Mouse (Mus musculus) neural tube, embryonic 13.5 days (tissue): ENCODE results near the gene Zfhx3. TPM values are rescaled to one million over a fixed set of nuclear protein-coding genes. Genes with fewer than 3 reads are reported as not detected.

Experiments used
- ATAC-seq: fragments of 200-750 bp; cut with Nextera tagmentation; 2 replicates; pipeline ENCODE4 v1.8.0; 2017; ENCODE audit warnings: low read depth, mild to moderate bottlenecking, moderate TSS enrichment, moderate library complexity
- H3K27ac ChIP-seq: fragments of 300-500 bp; sonication (generic); replicated peaks from 2 replicates; pipeline ENCODE4 v1.5.1; 2015; ENCODE audit warnings: moderate library complexity, mild to moderate bottlenecking, inconsistent platforms
- H3K27me3 ChIP-seq: fragments of 300-500 bp; sonication (generic); 2 replicates; pipeline ENCODE4 v1.6.1; 2015; ENCODE audit warnings: mild to moderate bottlenecking, inconsistent platforms
- H3K36me3 ChIP-seq: fragments of 300-500 bp; sonication (generic); 2 replicates; pipeline ENCODE4 v1.6.1; 2015; ENCODE audit warnings: mild to moderate bottlenecking, inconsistent platforms
- H3K4me1 ChIP-seq: fragments of 300-500 bp; sonication (generic); replicated peaks from 2 replicates; pipeline ENCODE4 v1.6.1; 2015; ENCODE audit warnings: inconsistent platforms
- H3K4me2 ChIP-seq: fragments of 300-500 bp; sonication (generic); 2 replicates; pipeline ENCODE4 v1.6.1; 2015; ENCODE audit warnings: inconsistent platforms, mild to moderate bottlenecking, moderate library complexity
- H3K4me3 ChIP-seq: fragments of 300-500 bp; sonication (generic); 2 replicates; pipeline ENCODE4 v1.5.1; 2015; ENCODE audit warnings: mild to moderate bottlenecking, inconsistent platforms
- H3K9ac ChIP-seq: fragments of 300-500 bp; sonication (generic); 2 replicates; pipeline ENCODE4 v1.6.1; 2015; ENCODE audit warnings: moderate library complexity, mild to moderate bottlenecking, inconsistent platforms
- H3K9me3 ChIP-seq: fragments of 300-500 bp; sonication (generic); 2 replicates; pipeline ENCODE4 v1.6.1; 2016; ENCODE audit warnings: inconsistent platforms
- WGBS: fragments of 180-500 bp; shearing (Covaris S2); methylation state at CpG from one replicate; pipeline ENCODE4 v1.1.7; 2015; 5-methylcytosine and 5-hydroxymethylcytosine counted together
- polyA plus RNA-seq: library from polyadenylated mRNA; unstranded; fragments of >200 nt; fragmentation: Nextera tagmentation; extraction: Ambion mirVana; gene quantifications from 2 replicates; pipeline ENCODE4 v1.2.1, GENCODE M21; 2015

The Zfhx3 gene
- polyA plus RNA-seq, 1 experiment from 2014 or later: 28.2 TPM

DNA sequence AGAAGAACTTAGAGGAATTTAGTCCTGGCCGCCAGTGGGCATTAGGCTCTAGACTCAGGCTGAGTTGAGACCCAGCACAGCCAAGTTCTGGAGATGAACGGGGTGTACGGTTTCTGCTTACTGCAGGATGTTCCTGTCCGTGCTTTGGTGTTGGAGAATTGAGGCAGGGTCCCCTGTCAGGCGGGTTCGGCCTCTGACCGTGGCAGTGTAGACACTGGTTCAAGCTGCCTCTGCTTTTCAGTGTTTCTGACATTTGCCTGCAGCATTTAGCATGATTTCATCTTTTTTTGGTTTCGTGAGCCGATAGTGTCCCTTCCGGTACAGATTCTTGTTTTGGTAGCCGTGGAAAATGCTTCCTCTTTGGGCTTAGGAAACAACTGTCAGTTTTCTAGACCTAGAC lies 805.7 kb downstream of the Zfhx3 start:
- peaks cover 31% of the 10 kb centered on the region for H3K4me1 ChIP-seq
- no peaks in the 10 kb centered on the region for H3K36me3 ChIP-seq
- no peaks in the 10 kb centered on the region for H3K27me3 ChIP-seq
- WGBS: 63% methylated on average over 11 of the region's 11 CpGs
- no peak overlapping the region for H3K9ac ChIP-seq
- H3K27ac ChIP-seq: no peak overlapping the region
- no peak overlapping the region for H3K4me3 ChIP-seq
- no peak for ATAC-seq
- no peaks in the 10 kb centered on the region for H3K9me3 ChIP-seq
- no peak overlapping the region for H3K4me2 ChIP-seq

DNA sequence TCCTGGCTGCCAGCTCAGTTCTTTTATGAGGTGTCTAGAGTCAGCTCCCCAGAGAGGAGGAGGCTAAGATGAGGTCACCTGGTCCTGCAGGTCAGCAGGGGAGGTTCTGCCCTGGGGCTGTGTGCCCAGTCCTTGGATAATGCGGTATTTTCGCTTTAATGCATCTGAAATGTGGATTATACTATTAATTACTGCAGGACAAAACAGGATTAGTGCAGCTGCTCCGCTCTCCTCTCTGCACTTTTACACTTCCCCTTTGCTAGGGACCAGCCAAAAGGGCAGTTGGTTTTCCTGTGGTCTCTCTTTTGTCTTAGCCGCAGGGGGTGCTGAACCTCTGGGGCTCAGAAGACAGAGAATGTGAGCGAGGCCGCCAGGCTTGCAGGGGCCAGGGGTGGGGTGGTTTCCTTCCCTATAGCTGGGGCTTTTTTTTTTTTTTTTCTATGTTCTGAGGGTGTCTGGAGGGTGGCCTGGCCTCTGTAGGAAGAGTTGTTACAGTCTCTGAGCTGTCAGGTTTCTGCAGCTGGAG lies 806.5 kb downstream of the Zfhx3 start:
- H3K4me1 ChIP-seq: peaks cover 27% of the 10 kb centered on the region

DNA sequence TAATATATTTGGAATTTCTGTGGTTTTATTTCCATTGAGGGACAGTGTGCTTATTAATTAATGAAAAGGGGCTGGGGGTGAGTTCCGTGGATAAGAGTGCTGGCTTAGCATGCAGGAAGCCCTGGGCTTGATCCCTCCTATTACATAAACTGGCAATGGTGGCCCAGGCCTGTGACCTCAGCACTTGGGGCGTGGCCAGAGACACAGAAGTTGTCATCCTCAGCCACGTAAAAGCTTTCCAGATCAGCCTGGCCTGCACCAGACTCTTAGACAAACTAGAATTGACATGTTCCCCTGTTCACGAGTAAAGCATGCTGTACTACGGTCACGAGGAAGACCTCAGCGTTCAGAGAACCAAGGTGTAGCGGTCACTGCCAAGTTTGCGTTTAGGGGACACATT lies 808.4 kb downstream of the Zfhx3 start:
- Histone ChIP-seq H3K9ac (no peak overlapping the region), H3K27me3 (no peaks in the 10 kb centered on the region), H3K27ac (no peak overlapping the region), H3K36me3 (no peaks in the 10 kb centered on the region), H3K4me1 (peaks cover 43% of the 10 kb centered on the region), H3K4me2 (no peak overlapping the region), H3K9me3 (no peaks in the 10 kb centered on the region), H3K4me3 (no peak overlapping the region)
- no peak for ATAC-seq
- WGBS: 90% methylated on average over 9 of the region's 9 CpGs

More for the DNA sequence above, 806.5 kb downstream of the Zfhx3 start:
- peak overlapping the region; percentile 64 for H3K27ac ChIP-seq
- 3% methylated on average over 6 of the region's 6 CpGs for WGBS
- H3K36me3 ChIP-seq: no peaks in the 10 kb centered on the region
- H3K4me3 ChIP-seq: no peak overlapping the region
- no peaks in the 10 kb centered on the region for H3K9me3 ChIP-seq
- H3K27me3 ChIP-seq: no peaks in the 10 kb centered on the region
- H3K4me2 ChIP-seq: peak overlapping the region; percentile 26; the same call in 1 of the 2 replicates
- ATAC-seq: peak; percentile 41; the same call in 1 of the 2 replicates
- peak overlapping the region; percentile 34; the same call in 1 of the 2 replicates for H3K9ac ChIP-seq

DNA sequence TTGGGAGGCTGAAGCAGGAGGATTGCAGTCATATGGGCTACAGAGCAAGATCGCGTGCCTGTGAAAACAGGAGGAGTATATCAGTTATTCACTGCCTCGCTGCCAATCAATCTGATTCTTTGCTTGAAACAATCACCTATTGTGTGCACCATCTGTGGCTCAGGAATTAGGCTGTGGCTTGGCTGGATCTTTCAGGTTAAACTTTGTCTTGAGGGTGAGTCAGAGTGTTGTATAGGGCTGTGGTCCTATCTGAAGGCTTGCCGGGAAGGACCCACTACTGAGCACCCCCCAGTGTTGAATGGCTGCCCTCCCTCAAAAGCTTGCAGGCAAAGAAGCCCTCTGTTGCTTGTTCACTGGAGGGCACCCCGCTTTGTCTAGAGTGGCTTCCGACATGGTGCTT lies 812.1 kb downstream of the Zfhx3 start:
- H3K4me2 ChIP-seq: no peak overlapping the region
- no peaks in the 10 kb centered on the region for H3K36me3 ChIP-seq
- H3K27ac ChIP-seq: peak overlapping the region; percentile 38; the same call in 1 of the 2 replicates
- no peak for ATAC-seq
- H3K4me3 ChIP-seq: no peak overlapping the region
- WGBS: 67% methylated on average over 6 of the region's 6 CpGs
- no peak overlapping the region for H3K9ac ChIP-seq
- no peaks in the 10 kb centered on the region for H3K27me3 ChIP-seq
- no peaks in the 10 kb centered on the region for H3K9me3 ChIP-seq
- H3K4me1 ChIP-seq: peaks cover 48% of the 10 kb centered on the region

DNA sequence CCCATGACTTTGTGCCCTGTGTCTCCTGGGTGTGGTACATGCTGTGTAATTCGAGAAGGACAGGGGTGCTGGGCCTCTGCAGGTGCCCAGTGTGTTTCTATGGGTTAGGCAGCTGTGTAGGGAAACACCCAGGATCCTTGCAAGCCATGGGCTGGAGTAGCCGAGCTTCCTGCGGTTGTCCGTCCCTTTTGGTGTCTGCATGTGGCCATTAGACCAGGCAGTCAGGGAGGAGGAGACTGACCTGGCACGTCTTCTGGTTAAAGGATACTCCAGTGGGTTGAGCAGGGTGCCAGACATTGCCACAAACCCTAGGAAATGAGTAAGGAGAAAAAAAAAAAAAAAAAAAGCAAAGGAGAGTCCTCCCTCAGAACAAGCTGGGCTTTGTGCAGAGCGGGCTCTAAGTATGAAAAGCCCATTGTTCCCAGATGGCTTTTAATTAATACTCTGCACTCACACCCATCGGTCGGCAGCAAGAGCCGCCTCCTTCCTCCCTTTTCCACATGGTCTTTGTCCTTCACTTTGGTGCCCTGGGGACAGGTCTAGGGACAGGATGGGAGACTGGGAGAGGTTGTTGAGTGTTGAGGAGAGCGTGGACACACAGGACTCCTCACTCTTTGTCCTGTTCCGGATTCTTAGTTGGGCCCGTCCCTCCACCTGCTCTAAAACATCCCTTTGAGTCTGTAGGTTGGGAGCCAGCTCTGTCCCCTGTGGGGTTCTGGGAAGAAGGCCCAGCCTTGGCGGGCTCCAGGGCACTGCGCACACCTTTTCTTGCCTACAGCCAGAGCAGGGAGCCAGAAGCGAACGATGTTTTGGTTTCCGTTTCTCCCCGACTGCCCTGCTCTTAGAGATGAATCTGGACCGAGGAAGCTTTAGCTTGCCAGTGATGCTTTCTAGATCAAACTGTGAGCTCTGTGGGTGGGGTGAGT lies 813.2 kb downstream of the Zfhx3 start:
- 42% methylated on average over 19 of the region's 19 CpGs for WGBS
- peaks cover 42% of the 10 kb centered on the region for H3K4me1 ChIP-seq
- peak overlapping the region; percentile 17 for H3K4me2 ChIP-seq
- no peaks in the 10 kb centered on the region for H3K27me3 ChIP-seq
- peak overlapping the region; percentile 43; the same call in 1 of the 2 replicates for H3K27ac ChIP-seq
- no peaks in the 10 kb centered on the region for H3K36me3 ChIP-seq
- 0 out of 2 replicates have a peak overlapping the region, but pooled peaks have one; percentile 6 for H3K9ac ChIP-seq
- no peaks in the 10 kb centered on the region for H3K9me3 ChIP-seq
- ATAC-seq: 0 out of 2 replicates have a peak, but pooled peaks have one; percentile 9
- no peak overlapping the region for H3K4me3 ChIP-seq

DNA sequence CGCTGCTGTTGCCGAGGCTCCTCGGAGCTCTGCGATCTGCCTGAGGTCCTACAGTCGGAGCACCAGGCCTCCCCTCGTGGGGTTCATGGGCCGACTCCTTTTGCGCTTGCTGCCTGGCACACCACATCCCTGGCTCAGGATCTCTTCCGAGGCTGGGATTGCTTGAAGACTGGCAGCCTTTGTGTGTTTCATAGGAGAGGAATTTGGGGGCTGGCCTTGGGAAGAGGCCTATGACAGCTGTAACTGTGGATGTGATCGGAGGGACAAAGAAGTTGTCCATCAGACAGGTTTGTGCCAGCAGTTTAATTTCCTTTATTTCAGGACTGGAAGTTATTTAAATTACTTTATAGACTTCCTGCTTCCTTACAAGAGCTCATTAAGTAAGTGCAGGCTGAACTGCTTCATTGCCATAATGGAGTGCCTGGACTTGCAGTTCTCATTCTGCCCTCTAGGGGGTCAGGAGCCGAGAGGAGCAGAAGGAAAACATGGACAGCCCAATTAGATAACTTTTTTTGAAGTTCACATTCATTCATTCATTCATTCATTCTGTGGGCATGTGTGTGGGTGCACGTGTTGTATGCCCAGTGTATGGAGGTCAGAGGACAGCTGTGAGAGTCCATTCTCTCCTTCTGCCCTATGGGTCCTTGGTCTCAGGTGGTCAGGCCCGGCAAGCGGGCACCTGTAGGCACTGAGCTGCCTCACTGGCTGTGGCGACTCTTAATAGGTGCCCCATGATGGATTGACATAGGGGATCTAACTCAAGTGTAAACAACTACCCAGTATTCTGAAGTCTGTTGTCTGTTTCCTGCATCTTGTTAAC lies 817.3 kb downstream of the Zfhx3 start:
- Histone ChIP-seq H3K9ac (no peak overlapping the region), H3K27ac (peak overlapping the region; percentile 57; the same call in 1 of the 2 replicates), H3K4me2 (no peak overlapping the region), H3K4me1 (peaks cover 72% of the 10 kb centered on the region), H3K9me3 (no peaks in the 10 kb centered on the region), H3K27me3 (no peaks in the 10 kb centered on the region), H3K36me3 (no peaks in the 10 kb centered on the region), H3K4me3 (no peak overlapping the region)
- 44% methylated on average over 15 of the region's 15 CpGs for WGBS
- ATAC-seq: no peak

- no peak overlapping the region for H3K9ac ChIP-seq
- H3K4me1 ChIP-seq: peaks cover 63% of the 10 kb centered on the region
- no peak overlapping the region for H3K4me2 ChIP-seq
- no peaks in the 10 kb centered on the region for H3K36me3 ChIP-seq
- no peak for ATAC-seq
- no peak overlapping the region for H3K27ac ChIP-seq
- no peaks in the 10 kb centered on the region for H3K27me3 ChIP-seq
- 67% methylated on average over 10 of the region's 10 CpGs for WGBS
- H3K4me3 ChIP-seq: no peak overlapping the region
- no peaks in the 10 kb centered on the region for H3K9me3 ChIP-seq
Observed at GRCm38 (mm10) chr8:108760745-108761144, 818.3 kb downstream of the Zfhx3 start.

DNA sequence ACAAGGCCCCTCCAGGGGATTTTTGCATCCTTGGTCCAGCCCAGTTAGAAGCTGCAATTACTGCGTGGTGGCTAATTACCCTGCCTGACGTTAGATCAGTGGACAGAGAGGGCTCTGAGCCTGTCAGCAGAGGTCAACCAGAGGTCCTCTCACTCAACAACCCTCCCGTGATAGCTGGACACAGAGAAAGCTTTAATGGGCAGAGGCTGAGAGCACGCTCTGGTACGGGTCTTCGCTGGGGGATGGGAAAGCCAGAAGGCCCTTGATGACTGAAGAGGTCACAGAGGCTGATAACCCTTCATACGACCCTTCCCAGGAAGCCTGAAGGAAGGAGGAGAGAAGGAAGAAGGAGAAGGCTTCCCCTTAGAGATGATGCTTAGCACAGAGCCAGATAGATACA lies 820.1 kb downstream of the Zfhx3 start:
- ATAC-seq: no peak
- no peaks in the 10 kb centered on the region for H3K9me3 ChIP-seq
- no peaks in the 10 kb centered on the region for H3K27me3 ChIP-seq
- H3K27ac ChIP-seq: no peak overlapping the region
- no peaks in the 10 kb centered on the region for H3K36me3 ChIP-seq
- no peak overlapping the region for H3K9ac ChIP-seq
- no peak overlapping the region; the same call in 1 of the 2 replicates for H3K4me2 ChIP-seq
- peaks cover 69% of the 10 kb centered on the region for H3K4me1 ChIP-seq
- H3K4me3 ChIP-seq: no peak overlapping the region
- WGBS: 15% methylated on average over 7 of the region's 7 CpGs

- WGBS: 71% methylated on average over 19 of the region's 19 CpGs
- Histone ChIP-seq H3K9me3 (no peaks in the 10 kb centered on the region), H3K9ac (no peak overlapping the region), H3K27ac (no peak overlapping the region), H3K4me3 (no peak overlapping the region), H3K4me1 (peaks cover 71% of the 10 kb centered on the region), H3K4me2 (no peak overlapping the region), H3K36me3 (no peaks in the 10 kb centered on the region), H3K27me3 (no peaks in the 10 kb centered on the region)
- no peak for ATAC-seq
Observed at GRCm38 (mm10) chr8:108764403-108765194, 822.2 kb downstream of the Zfhx3 start.

DNA sequence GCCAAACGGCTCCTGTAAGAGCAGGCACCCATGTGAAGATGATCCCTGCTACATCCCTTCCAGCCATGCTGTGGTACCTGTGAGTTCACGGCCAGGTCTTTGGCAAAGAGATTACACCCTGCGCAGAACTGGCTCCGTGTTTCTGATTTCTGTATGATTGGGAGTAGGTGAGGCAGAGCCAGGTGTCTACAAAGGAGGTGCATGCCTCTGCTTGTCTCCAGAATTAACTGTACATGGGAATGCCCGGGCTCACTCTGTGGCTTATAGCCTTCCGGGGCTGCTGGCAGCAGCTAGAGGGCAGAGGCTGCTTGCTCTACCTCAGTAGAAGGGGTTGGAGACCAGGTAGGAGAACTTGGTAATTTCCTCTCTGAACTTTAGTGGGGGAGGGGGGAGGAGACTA lies 823.7 kb downstream of the Zfhx3 start:
- Histone ChIP-seq H3K4me1 (peaks cover 75% of the 10 kb centered on the region), H3K9ac (no peak overlapping the region), H3K36me3 (no peaks in the 10 kb centered on the region), H3K4me3 (no peak overlapping the region), H3K27me3 (no peaks in the 10 kb centered on the region), H3K9me3 (no peaks in the 10 kb centered on the region), H3K27ac (no peak overlapping the region), H3K4me2 (no peak overlapping the region)
- ATAC-seq: no peak
- 89% methylated on average over 6 of the region's 6 CpGs for WGBS

- 83% methylated on average over 7 of the region's 7 CpGs for WGBS
- no peak for ATAC-seq
- Histone ChIP-seq H3K4me1 (peaks cover 58% of the 10 kb centered on the region), H3K4me2 (no peak overlapping the region), H3K36me3 (no peaks in the 10 kb centered on the region), H3K4me3 (no peak overlapping the region), H3K9ac (no peak overlapping the region), H3K27me3 (no peaks in the 10 kb centered on the region), H3K9me3 (no peaks in the 10 kb centered on the region), H3K27ac (no peak overlapping the region)
Observed at GRCm38 (mm10) chr8:108768051-108768450, 825.6 kb downstream of the Zfhx3 start.
